Mouse (Mus musculus) heart, postnatal 4 days (tissue): ENCODE measurements around the gene Pcyt1a. TPM values are rescaled to one million over a fixed set of nuclear protein-coding genes. Genes with fewer than 3 reads are reported as not detected.
A peak's percentile ranks its signal among the peaks of the same experiment; 100 is the strongest.

ENCODE experiments used
- DNase-seq: peaks from one replicate; pipeline ENCODE4 v3.0.0; 2021
- total RNA-seq, 2 experiments: library from RNA; stranded (reverse); gene quantifications; 2 replicates each; pipeline ENCODE4 v1.2.3; 2021

Pcyt1a gene
- total RNA-seq, 2 experiments from 2014 or later = 90.4 to 97.4 TPM

GRCm38 (mm10) chr16:32510399-32511337 is 79.9 kb downstream of the Pcyt1a start:
- no peak for DNase-seq

DNA sequence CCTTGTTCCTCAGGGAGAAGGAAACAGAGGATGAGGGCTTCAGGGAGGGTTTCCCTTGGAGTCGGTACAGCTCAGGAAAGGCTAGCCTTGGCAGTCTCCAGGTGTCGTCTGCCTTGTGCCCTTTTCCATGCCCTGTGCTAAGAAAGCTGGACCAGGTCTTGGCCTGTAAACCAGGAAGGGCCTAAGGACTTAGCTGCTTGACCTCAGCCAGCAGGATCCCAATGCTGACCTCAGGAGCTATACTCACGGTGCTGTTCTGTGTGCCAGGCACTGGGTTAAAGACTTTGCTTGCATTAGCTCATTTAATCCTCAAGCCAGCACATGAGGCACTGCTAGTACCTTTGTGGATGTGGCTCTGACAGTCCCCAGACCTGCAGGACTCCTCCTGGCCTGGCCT is 80.6 kb downstream of the Pcyt1a start:
- no peak for DNase-seq

DNA sequence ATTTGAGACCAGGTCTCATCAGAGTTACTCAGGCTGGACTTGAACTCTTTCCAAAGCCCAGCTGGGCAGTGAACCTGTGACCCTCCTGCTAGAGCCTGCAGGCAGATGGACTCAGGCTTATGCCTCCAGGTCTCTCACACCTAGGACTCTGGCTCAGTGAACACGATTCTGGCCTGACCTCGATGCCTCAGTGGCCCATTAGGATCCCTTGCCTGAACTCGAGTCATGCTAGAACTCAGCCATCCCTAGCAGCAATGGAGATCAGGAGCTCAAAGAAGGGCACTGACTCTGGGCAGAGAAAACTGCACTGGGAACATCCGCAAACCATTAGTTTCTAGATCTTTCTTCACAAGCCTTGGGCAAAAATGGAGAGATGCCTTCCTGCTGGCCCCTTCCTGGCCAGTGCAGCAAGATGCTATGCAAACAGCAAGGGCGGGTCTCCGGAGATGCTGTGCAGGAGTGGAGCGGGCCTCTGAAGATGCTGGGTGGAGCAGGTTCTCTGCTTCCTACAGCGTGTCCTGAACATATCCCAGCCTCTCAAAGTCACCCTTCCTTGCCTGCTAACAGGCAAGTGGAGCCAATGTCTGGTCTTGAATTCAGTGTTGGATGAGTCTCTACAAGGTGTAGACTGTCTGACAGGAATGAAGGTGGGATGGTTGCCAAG is 81.2 kb downstream of the Pcyt1a start:
- DNase-seq = no peak

DNA sequence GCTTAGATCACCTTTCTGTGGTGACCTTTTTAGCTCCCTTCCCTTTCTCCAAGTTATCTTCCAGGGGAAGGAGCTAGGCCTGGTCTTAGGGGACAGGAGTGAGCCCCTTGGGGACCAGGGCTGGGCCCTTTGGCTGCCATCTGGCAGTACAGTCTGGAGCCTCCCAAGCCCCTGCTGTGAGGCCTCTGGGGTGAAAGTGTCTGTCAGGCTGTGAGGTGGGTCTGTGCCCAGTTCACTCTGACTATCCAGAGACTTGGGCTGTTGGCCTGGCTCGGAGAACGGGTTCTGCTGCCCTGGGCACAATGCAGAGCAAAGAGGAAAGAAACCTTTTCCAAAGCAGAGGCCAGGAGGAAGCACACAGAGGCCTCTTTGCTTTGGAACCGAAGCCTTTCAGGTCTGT is 82.2 kb downstream of the Pcyt1a start:
- no peak for DNase-seq

- DNase-seq = no peak
Observed at GRCm38 (mm10) chr16:32513401-32513800, 82.7 kb downstream of the Pcyt1a start.

- DNase-seq = no peak
Observed at GRCm38 (mm10) chr16:32513948-32514347, 83.2 kb downstream of the Pcyt1a start.

- DNase-seq = no peak
Observed at GRCm38 (mm10) chr16:32516006-32516962, 85.6 kb downstream of the Pcyt1a start.

- DNase-seq = no peak
Observed at GRCm38 (mm10) chr16:32517785-32518481, 87.2 kb downstream of the Pcyt1a start.

DNA sequence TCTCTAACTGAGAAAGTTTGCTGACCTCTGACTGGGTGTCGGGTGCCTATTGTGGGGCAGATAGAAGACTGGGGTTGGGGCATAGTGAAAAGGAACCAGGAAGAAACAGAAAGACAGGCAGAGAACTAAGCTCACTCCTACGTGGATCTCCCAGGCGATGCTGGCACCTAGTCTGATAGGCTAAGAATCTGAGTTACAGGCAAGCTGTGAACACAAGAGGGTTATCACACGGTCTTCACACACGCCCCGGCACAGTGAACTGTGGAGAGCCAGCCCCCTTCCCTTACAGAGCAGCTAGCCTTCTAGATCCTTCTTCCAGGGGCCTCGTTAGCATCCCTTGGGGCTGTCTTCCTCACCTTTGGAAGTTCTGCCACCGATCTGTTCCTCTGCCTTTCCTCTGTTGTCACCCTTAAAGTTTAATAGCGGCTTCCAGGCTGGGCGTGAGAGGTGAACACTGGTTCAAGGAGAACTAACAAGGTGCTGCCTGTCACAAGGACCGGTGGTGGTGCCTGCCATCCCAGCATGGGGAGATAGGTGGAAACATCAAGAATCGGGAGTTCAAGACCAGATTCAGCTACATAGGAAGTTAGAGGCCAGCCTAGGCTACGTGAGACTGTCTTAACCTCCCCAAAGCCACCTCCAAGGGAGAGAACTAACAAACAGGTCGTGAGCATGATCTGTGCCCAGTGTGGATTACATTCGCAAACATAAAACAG is 89.1 kb downstream of the Pcyt1a start:
- no peak for DNase-seq

DNA sequence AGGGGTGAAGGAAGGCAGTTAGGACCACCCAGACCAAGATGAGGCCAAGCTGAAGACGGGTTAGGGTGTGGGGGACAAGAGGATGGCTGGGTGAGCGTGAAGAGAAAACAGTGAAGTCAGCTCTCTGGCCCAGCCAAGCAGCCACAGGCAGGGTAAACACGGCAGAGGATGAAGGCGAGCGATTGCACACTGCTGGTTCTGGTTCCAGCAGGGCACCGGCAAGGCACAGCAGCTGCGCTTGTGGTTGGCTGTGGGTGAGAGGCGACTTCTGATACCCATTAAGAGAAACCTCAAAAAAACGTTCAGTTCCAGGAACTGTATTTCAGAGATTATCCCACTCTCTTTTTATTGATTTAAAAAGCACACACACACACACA is 89.6 kb downstream of the Pcyt1a start:
- no peak for DNase-seq

DNA sequence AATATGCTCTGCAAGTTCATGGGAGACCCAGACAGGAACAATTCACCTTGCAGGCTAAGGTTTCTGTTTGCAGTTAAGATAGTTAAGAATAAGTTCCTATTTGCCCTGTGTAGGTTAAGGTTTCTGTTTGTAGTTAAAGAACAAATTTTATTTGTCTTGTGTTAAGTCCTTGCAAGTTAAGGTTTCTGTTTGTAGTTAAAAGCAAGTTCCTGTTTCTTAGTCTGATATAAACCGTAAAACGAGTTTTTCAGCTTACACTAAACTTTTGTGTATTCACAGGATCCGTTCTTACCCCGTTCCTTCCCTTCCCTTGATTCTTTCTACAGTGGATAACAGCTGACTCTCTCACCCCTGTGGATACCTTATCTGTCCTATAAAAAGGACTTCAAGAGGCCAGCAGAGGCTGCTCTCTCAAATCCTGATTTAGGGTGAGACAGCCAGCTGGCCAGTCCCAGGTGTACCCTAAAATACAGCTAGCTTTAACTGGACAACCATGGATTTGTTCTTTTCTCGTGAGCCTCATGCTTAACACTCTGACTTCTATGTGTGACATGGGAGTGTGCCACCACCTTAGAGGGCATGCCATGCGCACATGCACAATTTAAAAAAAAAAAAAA is 92.0 kb downstream of the Pcyt1a start:
- DNase-seq = no peak

DNA sequence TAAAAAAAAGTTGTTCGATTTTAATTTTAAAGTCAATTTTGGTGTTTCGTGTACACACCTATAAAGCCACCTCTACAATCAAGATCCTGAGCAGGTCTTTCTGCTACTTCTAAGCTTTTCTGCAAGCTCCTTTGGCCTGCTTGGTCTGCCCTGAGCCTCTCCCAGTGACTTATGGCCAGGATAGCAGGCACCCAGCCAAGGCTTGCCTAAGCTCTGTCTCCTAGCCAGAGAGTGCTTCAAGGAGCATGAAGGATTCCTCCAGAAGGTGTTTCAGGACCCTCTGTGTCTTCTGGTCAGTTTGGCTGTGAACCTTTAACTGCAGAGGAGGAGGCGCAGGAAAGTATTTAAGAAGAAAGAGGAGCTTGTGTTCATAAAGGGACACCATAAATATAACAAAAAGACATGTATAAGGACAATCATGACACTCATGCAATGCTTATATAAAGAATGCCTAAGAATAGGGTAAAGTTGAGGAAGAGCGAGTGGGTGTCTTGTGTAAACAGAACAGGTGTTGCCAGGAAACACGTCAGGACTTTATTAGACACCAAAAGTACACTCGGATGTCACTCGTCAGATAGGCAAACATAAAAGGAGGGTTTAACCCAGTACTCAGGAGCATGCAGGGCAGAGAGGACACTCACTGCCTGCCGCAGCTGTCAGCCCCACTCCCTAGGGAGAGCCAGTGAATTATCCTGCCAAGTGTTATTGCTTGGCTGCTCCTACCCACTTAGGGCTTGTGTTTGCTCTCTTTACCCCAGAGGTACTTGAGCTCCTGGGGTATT is 92.9 kb downstream of the Pcyt1a start:
- peak; percentile 65 for DNase-seq

DNA sequence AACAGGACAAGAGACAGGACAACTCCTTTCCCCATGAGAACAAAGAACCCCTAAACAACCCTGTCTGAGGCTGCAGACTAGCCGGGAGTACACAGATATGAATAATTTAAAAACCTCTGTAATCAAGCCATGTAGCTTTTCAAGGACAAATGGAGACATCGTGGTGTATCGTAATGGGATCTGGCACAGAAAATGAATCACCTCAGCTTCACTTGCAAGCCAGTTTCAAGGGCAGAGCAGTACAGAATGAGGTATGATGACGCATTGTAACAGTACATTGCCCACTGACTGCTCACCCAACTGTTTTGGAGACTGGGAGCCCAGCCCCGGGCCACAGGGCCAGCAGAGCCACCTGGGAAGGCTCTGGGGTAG is 93.5 kb downstream of the Pcyt1a start:
- DNase-seq = peak; percentile 43

Other genes with a start within 250 kb of the Pcyt1a start
- 10 to 100 TPM; 16.6 to 18.4 TPM for gene Fbxo45, start 183.8 kb upstream of the Pcyt1a start, total RNA-seq
- gene Wdr53, start 183.7 kb upstream of the Pcyt1a start, total RNA-seq = 1 to 10 TPM; 8.0 to 8.5 TPM
- gene Smco1, start 159.5 kb upstream of the Pcyt1a start, total RNA-seq = 1 to 10 TPM; 2.1 to 2.9 TPM
- gene Rnf168, start 153.5 kb upstream of the Pcyt1a start, total RNA-seq = 10 to 100 TPM; 22.2 to 23.6 TPM
- 10 to 100 TPM; 34.7 to 35.6 TPM for gene Ubxn7, start 98.7 kb upstream of the Pcyt1a start, total RNA-seq
- not detected for gene Tm4sf19, start 30.4 kb upstream of the Pcyt1a start, total RNA-seq
- gene Tctex1d2, start 11.2 kb upstream of the Pcyt1a start, total RNA-seq = 1 to 10 TPM; 8.0 to 8.7 TPM
- gene Slc51a, start 57.0 kb downstream of the Pcyt1a start, total RNA-seq = 1 to 10 TPM; 4.2 to 5.5 TPM
- gene Zdhhc19, start 65.3 kb downstream of the Pcyt1a start, total RNA-seq = under 1 TPM in 1 of 2 experiments, not detected in 1; 0.24 TPM
- gene Tfrc, start 178.0 kb downstream of the Pcyt1a start, total RNA-seq = 100 to 1,000 TPM; 139 to 148 TPM
- 10 to 100 TPM; 38.4 to 49.9 TPM for gene Tnk2, start 213.0 kb downstream of the Pcyt1a start, total RNA-seq